Mouse (Mus musculus): ENCODE measurements around the gene Arhgef12.

DNA sequence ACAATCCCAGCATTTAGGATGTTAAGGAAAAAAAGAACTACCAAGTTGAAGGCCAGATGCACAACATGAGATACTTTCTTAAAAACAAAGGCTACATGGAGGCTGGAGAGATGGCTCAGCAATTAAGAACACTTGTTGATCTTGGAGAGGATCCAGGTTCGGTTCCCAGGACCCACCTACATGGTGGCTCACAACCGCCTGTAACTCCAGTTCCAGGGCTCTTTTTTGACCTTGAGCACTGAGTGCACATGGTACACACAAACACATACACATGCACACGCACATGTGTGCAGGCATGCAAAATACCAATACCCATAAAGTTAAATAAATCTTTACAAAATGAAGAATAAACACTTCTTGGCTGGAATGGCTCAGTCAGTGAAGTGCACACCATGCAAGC, 39.1 kb downstream of the Arhgef12 start:
- TF ChIP-seq CTCF (IDR thresholded peaks at IDR 0.05; ENCODE audit: control insufficient read depth, insufficient read depth, insufficient replicate concordance, low read depth, low read length) (no peak), POLR2A (IDR thresholded peaks at IDR 0.05; ENCODE audit: control insufficient read depth, low read depth, low read length) (no peak)
